Mouse (Mus musculus) kidney, adult 8-10 months (tissue): Measurements from ENCODE around the gene Chrdl2.
"Not testable (repeated sequence)": the region's sequence is repeated elsewhere in the genome, so short reads cannot be mapped to it uniquely, and the experiment has no call there.

Source experiments
- DNase-seq, 2 experiments: peaks; one replicate each; pipeline ENCODE4 v3.0.0; 2022

Chrdl2 gene

GRCm38 (mm10) chr7:100005790-100006189 lies at the start of gene Chrdl2:
Chrdl2 (plus strand) TSS chr7:100006172.
- peak in 1 of 2 experiments; percentile 17 for DNase-seq

- peak in 1 of 2 experiments; percentile 68 for DNase-seq
Measured at GRCm38 (mm10) chr7:99957226-99957965, 48.6 kb upstream of the Chrdl2 start.

- DNase-seq, result not testable (repeated sequence)
Measured at GRCm38 (mm10) chr7:99960571-99960970, 45.4 kb upstream of the Chrdl2 start.

GRCm38 (mm10) chr7:99961518-99961917 lies 44.5 kb upstream of the Chrdl2 start:
- no peak for DNase-seq

GRCm38 (mm10) chr7:99962536-99963236 lies 43.3 kb upstream of the Chrdl2 start:
- DNase-seq, result peak in 1 of 2 experiments; percentile 49

GRCm38 (mm10) chr7:99963237-99963860 lies 42.6 kb upstream of the Chrdl2 start:
- no peak for DNase-seq

- DNase-seq, result peak; percentile 44 to 54
Measured at GRCm38 (mm10) chr7:99965020-99965841, 40.7 kb upstream of the Chrdl2 start.

GRCm38 (mm10) chr7:99966011-99966721 lies 39.8 kb upstream of the Chrdl2 start:
- DNase-seq, result no peak

GRCm38 (mm10) chr7:99969151-99969550 lies 36.8 kb upstream of the Chrdl2 start:
- DNase-seq, result no peak

GRCm38 (mm10) chr7:99971926-99972325 lies 34.0 kb upstream of the Chrdl2 start:
- peak; percentile 53 to 73 for DNase-seq

GRCm38 (mm10) chr7:99972912-99973311 lies 33.1 kb upstream of the Chrdl2 start:
- not testable (repeated sequence) for DNase-seq

- DNase-seq, result peak in 1 of 2 experiments; percentile 59
Measured at GRCm38 (mm10) chr7:99974208-99974970, 31.6 kb upstream of the Chrdl2 start.

- no peak for DNase-seq
Measured at GRCm38 (mm10) chr7:99975819-99976575, 30.0 kb upstream of the Chrdl2 start.

- no peak for DNase-seq
Measured at GRCm38 (mm10) chr7:99978041-99978440, 27.9 kb upstream of the Chrdl2 start.

- no peak for DNase-seq
Measured at GRCm38 (mm10) chr7:99979081-99979480, 26.9 kb upstream of the Chrdl2 start.

- DNase-seq, result peak in 1 of 2 experiments; percentile 55
Measured at GRCm38 (mm10) chr7:99979546-99980131, 26.3 kb upstream of the Chrdl2 start.

GRCm38 (mm10) chr7:99980132-99980591 lies 25.8 kb upstream of the Chrdl2 start, which contains the start of gene Rnf169:
Rnf169 (minus strand) TSS chr7:99980448.
- peak; percentile 95 for DNase-seq

GRCm38 (mm10) chr7:99981311-99981710 lies 24.7 kb upstream of the Chrdl2 start:
- DNase-seq, result peak; percentile 49 to 63
